Mouse (Mus musculus) forebrain, embryonic 16.5 days (tissue): ENCODE data around the gene Akap8. TPM values are rescaled to one million over a fixed set of nuclear protein-coding genes. Genes with fewer than 3 reads are reported as not detected.

Source experiments
- ATAC-seq: fragments of 200-750 bp; cut with Nextera tagmentation; 2 replicates; pipeline ENCODE4 v1.8.0; 2017; ENCODE audit warnings: mild to moderate bottlenecking, moderate library complexity
- H3K27ac ChIP-seq: fragments of 300-500 bp; sonication (generic); 2 replicates; pipeline ENCODE4 v1.5.1; 2014; ENCODE audit warnings: low read length, control low read depth
- H3K27me3 ChIP-seq: fragments of 300-500 bp; sonication (generic); replicated peaks from 2 replicates; pipeline ENCODE4 v1.6.1; 2014; ENCODE audit warnings: low read length; ENCODE audit not compliant: control insufficient read depth, insufficient read depth
- H3K36me3 ChIP-seq: fragments of 300-500 bp; sonication (generic); 2 replicates; pipeline ENCODE4 v1.6.1; 2014; ENCODE audit not compliant: control insufficient read depth, insufficient read depth
- H3K4me1 ChIP-seq: fragments of 300-500 bp; sonication (generic); replicated peaks from 2 replicates; pipeline ENCODE4 v1.6.1; 2014; ENCODE audit warnings: low read length; ENCODE audit not compliant: control insufficient read depth, insufficient read depth
- H3K4me2 ChIP-seq: fragments of 300-500 bp; sonication (generic); 2 replicates; pipeline ENCODE4 v1.6.1; 2014; ENCODE audit warnings: mild to moderate bottlenecking, low read length, control low read depth
- H3K4me3 ChIP-seq: fragments of 300-500 bp; sonication (generic); replicated peaks from 2 replicates; pipeline ENCODE4 v1.5.1; 2014; ENCODE audit warnings: mild to moderate bottlenecking, low read length, control low read depth
- H3K9ac ChIP-seq: fragments of 300-500 bp; sonication (generic); replicated peaks from 2 replicates; pipeline ENCODE4 v1.6.1; 2014; ENCODE audit warnings: low read depth, low read length, control low read depth
- H3K9me3 ChIP-seq: fragments of 300-500 bp; sonication (generic); 2 replicates; pipeline ENCODE4 v1.6.1; 2016; ENCODE audit warnings: low read length; ENCODE audit not compliant: control insufficient read depth
- WGBS: fragments of 180-500 bp; shearing (Covaris S2); extraction: QIAGEN DNeasy Blood & Tissue Kit; methylation state at CpG from one replicate; pipeline ENCODE4 v1.1.7; 2014; 5-methylcytosine and 5-hydroxymethylcytosine counted together
- polyA plus RNA-seq: library from polyadenylated mRNA; unstranded; fragments of >200 nt; fragmentation: Nextera tagmentation; extraction: Ambion mirVana; gene quantifications from 2 replicates; pipeline ENCODE4 v1.2.1, GENCODE M21; 2015

Gene Akap8
- polyA plus RNA-seq, 1 experiment from 2014 or later = 123 TPM

DNA sequence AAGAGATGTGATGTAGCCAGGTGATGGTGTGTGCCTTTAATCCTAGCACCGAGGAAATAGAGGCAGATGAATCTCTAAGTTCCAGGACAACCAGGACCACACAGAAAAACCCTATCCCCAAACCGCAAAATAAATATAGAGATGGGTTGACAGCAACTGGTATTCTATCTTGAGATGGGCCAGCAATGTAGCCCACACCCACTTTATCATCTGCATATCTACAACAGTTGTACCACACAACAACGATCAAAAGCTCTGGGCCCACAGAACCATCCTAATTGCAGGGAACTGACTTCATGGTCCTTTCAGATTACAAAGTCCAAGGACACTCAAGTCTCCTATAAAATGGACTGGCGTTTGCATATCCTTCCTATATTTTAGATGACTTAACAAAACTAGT lies 13.1 kb downstream of the Akap8 start:
- Histone ChIP-seq H3K4me3 (no peak overlapping the region), H3K4me1 (no peaks in the 10 kb centered on the region), H3K9me3 (no peaks in the 10 kb centered on the region), H3K27ac (no peak overlapping the region), H3K9ac (no peak overlapping the region), H3K4me2 (no peak overlapping the region), H3K27me3 (no peaks in the 10 kb centered on the region), H3K36me3 (peaks cover 71% of the 10 kb centered on the region)
- ATAC-seq = no peak
- 95% methylated on average over 4 of the region's 4 CpGs for WGBS

DNA sequence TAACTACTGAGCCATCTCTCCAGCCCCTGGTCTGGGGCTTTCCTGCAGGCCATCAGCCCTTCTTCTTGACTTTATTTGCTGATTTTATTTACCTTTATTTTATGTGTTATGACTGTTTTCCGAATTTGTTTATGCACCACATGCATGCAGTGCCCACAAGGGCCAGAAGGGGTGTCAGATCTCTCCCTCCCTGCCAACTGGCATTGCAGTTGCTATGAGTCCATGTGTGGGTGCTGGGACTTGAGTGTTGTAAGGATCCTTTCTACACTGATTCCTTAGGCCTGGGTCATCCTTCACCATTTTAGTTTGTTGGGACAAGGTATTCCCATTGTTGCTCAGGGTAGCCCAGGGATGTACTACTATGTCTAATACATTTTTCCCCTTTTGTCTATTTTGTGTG lies 22.9 kb downstream of the Akap8 start:
- no peak overlapping the region for H3K9ac ChIP-seq
- no peaks in the 10 kb centered on the region for H3K27me3 ChIP-seq
- no peak overlapping the region for H3K4me3 ChIP-seq
- H3K4me1 ChIP-seq = no peaks in the 10 kb centered on the region
- no peaks in the 10 kb centered on the region for H3K36me3 ChIP-seq
- no peak overlapping the region for H3K4me2 ChIP-seq
- H3K9me3 ChIP-seq = no peaks in the 10 kb centered on the region
- no peak for ATAC-seq
- 73% methylated on average over 1 of the region's 1 CpGs for WGBS
- H3K27ac ChIP-seq = no peak overlapping the region

DNA sequence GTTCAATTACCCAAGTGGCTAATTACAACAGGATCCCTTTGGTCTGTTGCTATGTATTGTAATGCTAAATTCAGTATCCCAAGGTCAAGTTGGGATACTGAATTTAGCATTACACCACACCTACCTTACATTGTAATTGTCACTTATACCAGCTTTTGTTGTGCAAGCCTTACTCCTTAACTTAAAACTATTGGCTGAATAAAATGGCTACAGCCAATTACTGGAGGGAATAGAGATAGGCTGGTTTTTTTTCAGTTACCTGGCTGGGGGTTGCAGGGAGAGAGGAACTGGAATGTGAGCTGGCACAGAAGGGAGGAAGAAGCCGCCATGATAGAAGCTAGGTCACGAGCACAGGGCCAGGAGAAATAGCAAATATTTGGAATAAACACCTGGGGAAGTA lies 25.1 kb downstream of the Akap8 start:
- WGBS = 93% methylated on average over 2 of the region's 2 CpGs
- no peak for ATAC-seq
- H3K4me1 ChIP-seq = no peaks in the 10 kb centered on the region
- no peaks in the 10 kb centered on the region for H3K36me3 ChIP-seq
- H3K9me3 ChIP-seq = peaks cover 3% of the 10 kb centered on the region; the same call in 1 of the 2 replicates
- H3K4me2 ChIP-seq = no peak overlapping the region
- no peaks in the 10 kb centered on the region for H3K27me3 ChIP-seq
- H3K4me3 ChIP-seq = no peak overlapping the region
- H3K9ac ChIP-seq = no peak overlapping the region
- no peak overlapping the region for H3K27ac ChIP-seq

DNA sequence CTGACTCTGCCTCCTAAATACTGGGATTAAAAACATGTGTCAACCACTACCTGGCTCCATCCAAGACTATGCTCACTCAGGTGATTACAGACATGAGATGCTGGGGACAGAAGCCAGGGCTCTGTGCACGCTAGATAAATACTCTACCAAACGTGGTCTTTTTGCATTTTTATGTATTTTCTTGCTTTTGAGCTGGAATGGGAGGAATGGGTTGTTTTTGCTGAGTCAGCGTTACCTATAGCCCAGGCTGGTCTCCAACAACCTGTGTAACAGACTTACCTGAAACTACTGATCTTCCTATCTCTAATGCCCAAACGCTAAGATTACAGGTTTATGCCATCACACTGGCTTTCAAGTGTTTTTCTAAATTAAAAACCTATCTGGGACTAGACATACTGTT lies 25.9 kb downstream of the Akap8 start:
- ATAC-seq = no peak
- Histone ChIP-seq H3K4me3 (no peak overlapping the region), H3K4me1 (no peaks in the 10 kb centered on the region), H3K27me3 (no peaks in the 10 kb centered on the region), H3K36me3 (no peaks in the 10 kb centered on the region), H3K4me2 (no peak overlapping the region), H3K9me3 (peaks cover 3% of the 10 kb centered on the region; the same call in 1 of the 2 replicates), H3K9ac (no peak overlapping the region), H3K27ac (no peak overlapping the region)
- 80% methylated on average over 4 of the region's 4 CpGs for WGBS

DNA sequence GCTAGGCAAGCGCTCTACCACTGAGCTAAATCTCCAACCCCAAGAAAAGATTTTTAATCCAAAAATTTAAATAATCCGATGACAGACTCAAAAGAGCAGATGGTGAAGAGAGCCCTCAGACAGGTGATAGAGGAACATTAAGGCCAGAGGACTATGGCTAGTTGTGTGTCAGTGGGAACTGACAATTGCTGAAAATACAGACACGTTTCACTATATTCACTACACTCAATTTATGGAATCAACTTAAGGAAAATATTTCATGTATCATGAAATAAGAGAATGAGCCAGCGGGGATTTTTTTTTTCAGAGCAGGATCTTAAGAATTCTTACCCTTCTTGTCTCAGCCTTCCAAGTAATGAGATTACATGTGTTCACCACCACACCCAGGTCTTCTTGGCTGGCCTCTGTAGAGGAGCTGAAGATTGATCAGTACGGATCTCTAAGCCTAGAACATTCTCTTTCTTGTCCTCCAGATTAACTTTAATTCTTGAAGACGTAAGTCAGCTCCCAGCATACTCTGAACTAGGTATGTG lies 35.8 kb downstream of the Akap8 start:
- Histone ChIP-seq H3K36me3 (no peaks in the 10 kb centered on the region), H3K27ac (peak overlapping the region; percentile 100), H3K4me2 (peak overlapping the region; percentile 87), H3K4me3 (peak overlapping the region; percentile 95), H3K9me3 (no peaks in the 10 kb centered on the region), H3K9ac (peak overlapping the region; percentile 97), H3K4me1 (peaks cover 24% of the 10 kb centered on the region), H3K27me3 (no peaks in the 10 kb centered on the region)
- WGBS = 41% methylated on average over 6 of the region's 6 CpGs
- no peak for ATAC-seq

DNA sequence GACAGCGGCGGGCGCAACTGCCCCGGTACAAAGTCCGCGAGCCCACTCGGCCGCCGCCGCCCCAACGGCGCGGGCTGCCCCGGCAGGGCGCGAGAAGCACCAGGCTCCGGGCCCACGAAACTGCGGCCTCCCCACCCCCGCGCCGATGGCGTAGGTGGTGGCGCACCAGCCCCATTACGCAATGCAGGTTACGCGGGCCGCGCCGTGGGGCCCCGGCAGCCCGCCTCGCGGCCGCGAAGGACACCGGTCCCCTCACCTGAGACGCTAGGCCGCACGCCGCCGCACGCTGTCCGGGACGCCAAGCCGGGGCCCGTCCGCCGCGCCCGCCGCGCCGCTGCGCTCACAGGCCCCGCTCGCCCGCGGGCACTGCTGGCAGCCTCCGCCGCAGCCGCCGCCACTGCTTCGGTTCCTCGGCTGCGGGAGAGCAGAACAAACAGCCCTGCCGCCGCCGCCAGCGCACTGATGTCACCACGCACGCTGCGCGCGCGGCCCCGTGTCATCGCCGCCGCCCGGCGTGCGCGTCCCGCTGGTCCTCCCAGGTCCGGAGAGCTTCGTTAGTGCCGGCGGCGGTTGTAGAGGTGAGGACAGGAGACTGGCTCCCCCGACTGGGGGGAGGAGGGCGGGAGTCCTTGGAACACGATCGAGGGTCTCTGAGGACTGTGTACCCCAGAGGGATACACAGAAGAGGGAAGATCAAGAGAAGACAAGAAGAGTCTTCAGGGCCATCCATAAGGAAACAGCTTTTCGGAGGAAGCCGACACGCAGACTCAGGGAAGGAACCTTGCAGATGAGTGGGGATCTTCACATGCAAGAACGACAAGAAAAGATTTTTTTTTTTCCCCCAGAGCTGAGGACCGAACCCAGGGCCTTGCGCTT lies 36.5 kb downstream of the Akap8 start, which contains the start of gene Brd4:
Gene Brd4 (minus strand): TSS at position 461 of the 876 bp plus-strand sequence.
- Histone ChIP-seq H3K36me3 (no peaks in the 10 kb centered on the region), H3K9me3 (no peaks in the 10 kb centered on the region), H3K27me3 (no peaks in the 10 kb centered on the region), H3K4me2 (peak within 1 kb of the TSS; percentile 87), H3K9ac (peak within 1 kb of the TSS; percentile 97), H3K27ac (peak within 1 kb of the TSS; percentile 100), H3K4me3 (peak within 1 kb of the TSS; percentile 95), H3K4me1 (peaks cover 24% of the 10 kb centered on the region)
- WGBS = under 1% methylated on average over 76 of the region's 100 CpGs
- peak; percentile 95 for ATAC-seq

DNA sequence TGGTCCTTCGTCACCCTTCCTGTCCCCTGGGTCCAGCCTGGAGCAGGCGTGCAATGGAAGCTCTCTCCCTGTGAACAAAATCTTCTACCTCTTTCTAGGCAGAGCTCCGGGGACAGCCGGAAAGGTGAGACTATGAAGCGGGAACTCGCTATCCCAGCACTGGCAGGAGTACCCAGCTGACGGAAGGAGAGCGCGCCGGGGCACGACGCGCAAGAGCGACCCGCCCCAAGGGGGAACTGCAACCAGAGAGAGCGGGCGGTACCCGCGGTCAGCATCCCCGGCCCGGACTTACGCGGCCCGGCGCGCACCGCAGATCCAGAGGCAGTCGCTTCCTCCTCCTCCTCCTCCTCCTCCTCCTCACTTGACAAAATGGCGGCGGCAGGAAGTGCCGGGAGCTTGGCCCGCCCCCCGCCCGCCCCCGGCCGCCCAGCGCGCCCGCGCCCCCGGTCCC lies 37.2 kb downstream of the Akap8 start:
- Histone ChIP-seq H3K9ac (peak overlapping the region; percentile 97), H3K27ac (peak overlapping the region; percentile 100), H3K4me3 (peak overlapping the region; percentile 95), H3K4me2 (peak overlapping the region; percentile 87), H3K9me3 (no peaks in the 10 kb centered on the region), H3K36me3 (no peaks in the 10 kb centered on the region), H3K27me3 (no peaks in the 10 kb centered on the region), H3K4me1 (peaks cover 24% of the 10 kb centered on the region)
- ATAC-seq = peak; percentile 73
- WGBS = under 1% methylated on average over 21 of the region's 41 CpGs

DNA sequence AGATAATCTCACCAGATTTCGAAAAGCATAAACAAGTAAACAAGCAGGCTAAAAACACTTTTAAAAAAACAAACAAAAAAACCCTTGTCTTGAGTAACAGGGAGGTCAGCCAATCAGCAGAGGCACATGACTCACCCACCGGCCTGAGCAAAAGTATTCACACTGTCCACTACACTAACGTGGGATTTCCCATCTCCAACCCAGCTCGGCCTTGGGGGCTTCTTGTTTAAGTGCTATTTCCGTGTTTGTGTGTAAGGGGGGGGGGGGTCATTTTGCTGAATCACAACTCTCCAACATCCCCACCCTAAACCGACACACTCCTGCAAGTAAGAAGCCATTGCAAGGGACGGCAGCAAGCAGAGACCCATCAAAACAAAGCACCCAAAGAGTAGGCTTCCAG lies 37.7 kb downstream of the Akap8 start:
- Histone ChIP-seq H3K27me3 (no peaks in the 10 kb centered on the region), H3K4me2 (peak overlapping the region; percentile 87), H3K36me3 (no peaks in the 10 kb centered on the region), H3K9ac (peak overlapping the region; percentile 97), H3K4me3 (peak overlapping the region; percentile 95), H3K9me3 (no peaks in the 10 kb centered on the region), H3K4me1 (peaks cover 24% of the 10 kb centered on the region), H3K27ac (peak overlapping the region; percentile 100)
- peak; percentile 21 for ATAC-seq
- 10% methylated on average over 7 of the region's 7 CpGs for WGBS

DNA sequence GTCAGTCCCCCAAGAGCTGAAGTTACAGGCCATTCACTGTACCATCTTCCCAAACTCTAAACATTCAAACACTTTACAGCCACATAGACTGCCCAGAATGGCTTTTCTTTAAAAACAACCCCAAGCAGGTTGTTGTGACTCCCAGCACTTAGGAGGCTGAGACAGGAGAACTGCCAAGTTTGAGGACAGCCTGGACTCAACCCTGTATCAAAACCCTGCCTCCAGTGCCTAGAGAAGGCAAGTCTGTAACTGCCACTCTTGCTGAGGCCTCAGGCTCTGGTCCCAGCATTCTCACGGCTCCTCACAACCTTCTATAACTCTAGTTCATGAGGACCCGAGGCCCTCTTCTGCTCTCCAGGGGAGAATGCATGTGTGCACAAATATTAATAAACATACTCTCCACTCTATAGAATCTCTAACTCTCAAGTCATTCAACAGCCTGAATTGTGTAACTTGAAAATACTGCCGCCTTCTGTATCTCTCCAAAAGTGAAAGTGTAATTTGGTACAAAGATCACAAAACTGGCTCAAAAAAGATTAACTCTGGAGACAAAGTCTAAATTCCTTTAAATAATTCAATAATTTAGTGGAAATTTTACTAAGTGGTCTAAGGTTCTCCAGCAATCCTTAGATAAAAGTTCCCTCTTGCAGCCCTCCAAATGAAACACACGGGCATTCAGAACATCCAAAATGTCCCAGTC lies 39.3 kb downstream of the Akap8 start:
- 83% methylated on average over 4 of the region's 4 CpGs for WGBS

More for the DNA sequence above, 39.3 kb downstream of the Akap8 start:
- Histone ChIP-seq H3K27me3 (no peaks in the 10 kb centered on the region), H3K4me2 (no peak overlapping the region), H3K9me3 (no peaks in the 10 kb centered on the region), H3K4me1 (peaks cover 21% of the 10 kb centered on the region), H3K36me3 (no peaks in the 10 kb centered on the region), H3K9ac (no peak overlapping the region), H3K27ac (no peak overlapping the region), H3K4me3 (no peak overlapping the region)
- no peak for ATAC-seq
